In the genomic region with DNA sequence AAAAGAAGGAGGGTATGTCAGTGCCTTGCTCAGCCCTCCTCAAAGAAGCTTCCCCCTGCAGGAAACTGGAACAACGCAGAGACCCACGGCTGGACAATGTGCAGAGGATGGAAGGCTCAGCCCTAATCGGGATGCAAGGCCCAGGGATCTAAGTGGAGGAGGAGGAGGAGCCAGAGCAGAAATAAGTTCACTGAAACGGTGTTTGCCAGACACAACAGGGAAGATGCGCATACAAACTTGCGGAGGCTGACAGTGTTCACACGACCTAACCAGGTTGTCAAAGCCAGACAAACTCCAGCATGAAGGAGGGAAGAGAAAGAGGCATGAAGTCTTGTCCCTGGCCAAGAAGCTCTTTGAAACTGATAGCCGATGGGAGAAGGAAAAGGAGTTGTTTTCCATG, we compare ENCODE assay signal across 33 mouse cellular contexts.
"Had no signal": no experiment of that assay in that cellular context is flagged by ENCODE, and none has a peak within 500 bp of the region (broad histone marks: within the 10 kb centered on the region; RNA-seq: fewer than 3 reads in every experiment).

No protein-coding gene starts in this region.

- ATAC-seq: liver, embryonic 12.5 days; liver, postnatal 0 days; lung, postnatal 0 days; midbrain, embryonic 13.5 days; midbrain, embryonic 15.5 days; midbrain, embryonic 16.5 days had no signal

- H3K4me2 ChIP-seq: limb, embryonic 12.5 days; limb, embryonic 13.5 days; limb, embryonic 15.5 days; liver, embryonic 11.5 days; liver, embryonic 12.5 days; liver, embryonic 13.5 days; liver, embryonic 15.5 days; lung, embryonic 14.5 days; lung, embryonic 15.5 days; midbrain, embryonic 11.5 days; midbrain, embryonic 12.5 days; midbrain, embryonic 13.5 days; midbrain, embryonic 15.5 days; neural tube, embryonic 12.5 days; neural tube, embryonic 13.5 days had no signal

- H3K4me1 ChIP-seq: limb, embryonic 10.5 days; limb, embryonic 12.5 days; limb, embryonic 13.5 days; limb, embryonic 15.5 days; liver, embryonic 12.5 days; liver, embryonic 13.5 days; liver, embryonic 15.5 days; lung, embryonic 15.5 days; megakaryocyte, embryonic 14.5 days; midbrain, embryonic 12.5 days; midbrain, embryonic 13.5 days; midbrain, embryonic 15.5 days; neural tube, embryonic 12.5 days; neural tube, embryonic 13.5 days had no signal

- H3K27ac ChIP-seq: limb, embryonic 10.5 days; limb, embryonic 12.5 days; limb, embryonic 13.5 days; limb, embryonic 15.5 days; liver, embryonic 12.5 days; liver, embryonic 13.5 days; liver, embryonic 14.5 days; liver, embryonic 15.5 days; lung, embryonic 15.5 days; macrophage; midbrain, embryonic 10.5 days; midbrain, embryonic 12.5 days; midbrain, embryonic 13.5 days; midbrain, embryonic 15.5 days; neural tube, embryonic 12.5 days; neural tube, embryonic 13.5 days had no signal

- H3K9ac ChIP-seq: limb, embryonic 12.5 days; limb, embryonic 13.5 days; limb, embryonic 15.5 days; liver, embryonic 12.5 days; liver, embryonic 13.5 days; liver, embryonic 14.5 days; liver, embryonic 15.5 days; liver, postnatal 0 days; lung, embryonic 14.5 days; lung, embryonic 15.5 days; midbrain, embryonic 12.5 days; midbrain, embryonic 13.5 days; midbrain, embryonic 15.5 days; neural tube, embryonic 12.5 days; neural tube, embryonic 13.5 days had no signal

- H3K36me3 ChIP-seq: limb, embryonic 10.5 days; limb, embryonic 12.5 days; limb, embryonic 13.5 days; limb, embryonic 15.5 days; liver, embryonic 12.5 days; liver, embryonic 13.5 days; liver, embryonic 15.5 days; lung, embryonic 15.5 days; midbrain, embryonic 10.5 days; midbrain, embryonic 12.5 days; midbrain, embryonic 13.5 days; midbrain, embryonic 15.5 days; neural tube, embryonic 12.5 days; neural tube, embryonic 13.5 days had no signal

- H3K9me3 ChIP-seq: limb, embryonic 10.5 days; limb, embryonic 15.5 days; liver, embryonic 12.5 days; liver, embryonic 13.5 days; liver, embryonic 15.5 days; lung, embryonic 15.5 days; midbrain, embryonic 12.5 days; midbrain, embryonic 15.5 days; neural tube, embryonic 13.5 days had no signal

- H3K27me3 ChIP-seq: limb, embryonic 15.5 days; liver, embryonic 12.5 days; liver, embryonic 13.5 days; liver, embryonic 15.5 days; lung, embryonic 15.5 days; megakaryocyte, embryonic 14.5 days; midbrain, embryonic 13.5 days; midbrain, embryonic 15.5 days; neural tube, embryonic 12.5 days; neural tube, embryonic 13.5 days had no signal

- DNase-seq: left cerebral cortex, postnatal 4 days; liver; liver, embryonic 13.5 days; liver, postnatal 0 days; lung, adult 18-20 months; lung, adult 2 months; lung, embryonic 14.5 days; lung, postnatal 10 days; lung, postnatal 14 days; lung, postnatal 36 days; lung, postnatal 4 days; midbrain, embryonic 14.5 days had no signal

- H3K4me3 ChIP-seq: limb, embryonic 10.5 days; limb, embryonic 12.5 days; limb, embryonic 13.5 days; limb, embryonic 15.5 days; liver, embryonic 12.5 days; liver, embryonic 13.5 days; liver, embryonic 15.5 days; lung, embryonic 15.5 days; megakaryocyte, embryonic 14.5 days; midbrain, embryonic 10.5 days; midbrain, embryonic 12.5 days; midbrain, embryonic 13.5 days; midbrain, embryonic 15.5 days; myocyte; neural tube, embryonic 12.5 days; neural tube, embryonic 13.5 days had no signal
